Mouse (Mus musculus) heart, embryonic 13.5 days (tissue): Measurements from ENCODE around the gene Asb6. TPM values are rescaled to one million over a fixed set of nuclear protein-coding genes. Genes with fewer than 3 reads are reported as not detected.
A peak's percentile ranks its signal among the peaks of the same experiment; 100 is the strongest.

Source experiments
- ATAC-seq: fragments of 200-750 bp; cut with Nextera tagmentation; 2 replicates; pipeline ENCODE4 v1.8.0; 2017; ENCODE audit warnings: moderate TSS enrichment; ENCODE audit not compliant: insufficient number of reproducible peaks, low FRiP score, low TSS enrichment; ENCODE audit errors: extremely low read depth
- H3K27ac ChIP-seq: fragments of 300-500 bp; sonication (generic); replicated peaks from 2 replicates; pipeline ENCODE4 v1.5.1; 2015; ENCODE audit warnings: moderate library complexity, mild to moderate bottlenecking, inconsistent platforms
- H3K27me3 ChIP-seq: fragments of 300-500 bp; sonication (generic); replicated peaks from 2 replicates; pipeline ENCODE4 v1.6.1; 2015; ENCODE audit warnings: mild to moderate bottlenecking, inconsistent platforms
- H3K36me3 ChIP-seq: fragments of 300-500 bp; sonication (generic); 2 replicates; pipeline ENCODE4 v1.6.1; 2015; ENCODE audit warnings: mild to moderate bottlenecking, inconsistent platforms
- H3K4me1 ChIP-seq: fragments of 300-500 bp; sonication (generic); 2 replicates; pipeline ENCODE4 v1.6.1; 2015; ENCODE audit warnings: inconsistent platforms
- H3K4me2 ChIP-seq: fragments of 300-500 bp; sonication (generic); 2 replicates; pipeline ENCODE4 v1.6.1; 2015; ENCODE audit warnings: inconsistent platforms, mild to moderate bottlenecking, moderate library complexity
- H3K4me3 ChIP-seq: fragments of 300-500 bp; sonication (generic); 2 replicates; pipeline ENCODE4 v1.5.1; 2015; ENCODE audit warnings: moderate library complexity, mild to moderate bottlenecking, inconsistent platforms
- H3K9ac ChIP-seq: fragments of 300-500 bp; sonication (generic); 2 replicates; pipeline ENCODE4 v1.6.1; 2015; ENCODE audit warnings: inconsistent platforms, mild to moderate bottlenecking, moderate library complexity
- H3K9me3 ChIP-seq: fragments of 300-500 bp; sonication (generic); 2 replicates; pipeline ENCODE4 v1.6.1; 2016; ENCODE audit warnings: inconsistent platforms
- WGBS: fragments of 180-500 bp; shearing (Covaris S2); methylation state at CpG from one replicate; pipeline ENCODE4 v1.1.7; 2015; ENCODE audit warnings: mixed read lengths; 5-methylcytosine and 5-hydroxymethylcytosine counted together
- polyA plus RNA-seq: library from polyadenylated mRNA; unstranded; fragments of >200 nt; fragmentation: Nextera tagmentation; extraction: Ambion mirVana; gene quantifications from 2 replicates; pipeline ENCODE4 v1.2.1, GENCODE M21; 2015

Gene Asb6
- 20.0 and 21.8 TPM in 2 replicates for polyA plus RNA-seq

GRCm38 (mm10) chr2:30830283-30830795 lies at the start of gene Asb6:
Asb6 (minus strand) TSS chr2:30830333.
- WGBS: 37% methylated on average over 4 of the region's 4 CpGs
- no peak within 1 kb of the TSS for H3K27ac ChIP-seq
- H3K4me3 ChIP-seq: no peak within 1 kb of the TSS
- H3K4me1 ChIP-seq: peaks cover 41% of the 10 kb centered on the region
- ATAC-seq: no peak
- peaks cover 14% of the 10 kb centered on the region for H3K36me3 ChIP-seq
- no peak within 1 kb of the TSS for H3K9ac ChIP-seq
- no peaks in the 10 kb centered on the region for H3K9me3 ChIP-seq
- H3K4me2 ChIP-seq: no peak within 1 kb of the TSS
- H3K27me3 ChIP-seq: no peaks in the 10 kb centered on the region

DNA sequence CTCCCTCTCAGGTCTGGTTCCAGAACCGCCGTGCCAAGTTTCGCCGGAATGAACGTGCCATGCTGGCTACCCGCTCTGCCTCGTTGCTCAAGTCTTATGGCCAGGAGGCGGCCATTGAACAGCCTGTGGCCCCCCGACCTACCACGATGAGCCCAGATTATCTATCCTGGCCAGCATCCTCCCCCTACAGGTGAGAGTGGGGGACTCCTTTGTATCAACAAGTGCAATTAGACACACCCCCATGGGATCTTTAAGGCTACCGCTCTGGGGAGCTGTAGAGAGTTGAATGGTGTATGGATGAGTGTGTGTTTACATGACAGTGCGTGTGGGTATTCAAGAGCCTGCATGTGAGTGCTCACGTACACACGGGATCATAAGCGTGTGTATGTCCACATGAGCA lies 49.3 kb upstream of the Asb6 start:
- WGBS: 87% methylated on average over 15 of the region's 15 CpGs
- no peak overlapping the region for H3K9ac ChIP-seq
- H3K36me3 ChIP-seq: peaks cover 56% of the 10 kb centered on the region
- H3K27ac ChIP-seq: no peak overlapping the region
- no peak for ATAC-seq
- peaks cover 21% of the 10 kb centered on the region for H3K4me1 ChIP-seq
- H3K4me3 ChIP-seq: no peak overlapping the region
- no peaks in the 10 kb centered on the region for H3K9me3 ChIP-seq
- H3K27me3 ChIP-seq: no peaks in the 10 kb centered on the region
- H3K4me2 ChIP-seq: no peak overlapping the region

DNA sequence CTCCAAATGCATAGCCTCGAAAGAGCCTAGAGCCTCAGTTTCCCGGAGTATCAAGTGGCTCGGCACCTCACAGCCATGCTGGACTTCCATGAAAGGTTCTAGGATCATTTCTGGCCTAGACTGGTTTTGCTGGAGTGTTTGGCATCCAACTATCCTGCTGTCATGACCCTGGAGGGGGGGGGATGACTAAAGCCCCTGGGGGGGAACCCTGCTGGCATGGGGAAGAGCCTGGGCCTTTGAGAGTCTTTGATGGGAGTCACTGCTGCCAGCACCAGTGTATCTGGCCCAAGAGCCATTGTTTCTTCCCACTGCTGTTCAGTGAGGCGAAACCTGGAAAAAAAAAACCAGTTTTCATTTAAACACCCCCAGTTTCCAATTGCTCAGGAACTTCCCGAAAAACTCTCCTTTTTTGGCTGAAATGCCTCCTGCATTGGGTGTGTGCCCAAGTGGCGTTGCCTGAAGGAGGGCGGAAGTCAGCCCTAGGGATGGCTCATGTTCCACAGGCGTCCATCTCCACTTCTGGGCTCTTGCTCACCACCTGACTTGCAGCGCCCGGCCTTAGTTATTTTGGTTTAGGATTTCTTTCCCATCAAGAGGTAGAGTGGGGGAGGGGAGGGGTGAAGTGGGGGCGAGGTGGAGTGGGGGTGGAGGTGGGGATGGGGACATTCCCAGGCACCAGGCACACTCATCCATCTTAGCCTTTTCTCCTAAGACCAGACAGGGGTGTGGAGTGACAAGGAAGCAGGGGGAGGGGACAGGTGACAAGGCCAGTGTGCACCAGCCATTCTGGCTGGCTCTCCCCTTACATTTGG lies 45.7 kb upstream of the Asb6 start:
- Histone ChIP-seq H3K4me3 (no peak overlapping the region), H3K36me3 (peaks cover 28% of the 10 kb centered on the region), H3K9me3 (no peaks in the 10 kb centered on the region), H3K9ac (no peak overlapping the region), H3K4me2 (no peak overlapping the region), H3K4me1 (peaks cover 54% of the 10 kb centered on the region), H3K27ac (peak overlapping the region; percentile 68), H3K27me3 (no peaks in the 10 kb centered on the region)
- ATAC-seq: no peak
- WGBS: 49% methylated on average over 11 of the region's 11 CpGs

DNA sequence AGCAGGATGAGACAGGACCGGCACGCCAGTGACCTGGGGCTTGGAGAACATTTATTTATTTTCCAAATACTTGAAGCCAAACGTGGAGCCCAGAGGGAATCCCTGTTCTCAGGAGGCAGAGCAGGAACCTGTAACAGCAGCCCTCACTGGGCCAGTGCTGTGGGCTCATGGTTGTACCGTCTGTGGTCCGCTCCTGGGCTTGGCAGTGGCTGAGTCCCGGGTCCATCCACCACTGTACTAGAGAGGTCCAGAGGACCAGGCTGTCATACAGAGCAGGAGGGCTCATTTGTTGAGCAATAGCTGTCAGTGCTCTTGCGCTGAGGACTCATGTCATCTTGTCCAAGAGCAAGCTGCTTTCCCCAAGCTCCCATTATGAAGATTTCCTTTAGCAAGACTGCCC lies 45.0 kb upstream of the Asb6 start:
- Histone ChIP-seq H3K4me1 (peaks cover 55% of the 10 kb centered on the region), H3K4me3 (no peak overlapping the region), H3K27me3 (no peaks in the 10 kb centered on the region), H3K36me3 (peaks cover 21% of the 10 kb centered on the region), H3K4me2 (no peak overlapping the region), H3K9me3 (no peaks in the 10 kb centered on the region), H3K27ac (peak overlapping the region; percentile 68), H3K9ac (peak overlapping the region; percentile 41; the same call in 1 of the 2 replicates)
- WGBS: 71% methylated on average over 7 of the region's 7 CpGs
- no peak for ATAC-seq

DNA sequence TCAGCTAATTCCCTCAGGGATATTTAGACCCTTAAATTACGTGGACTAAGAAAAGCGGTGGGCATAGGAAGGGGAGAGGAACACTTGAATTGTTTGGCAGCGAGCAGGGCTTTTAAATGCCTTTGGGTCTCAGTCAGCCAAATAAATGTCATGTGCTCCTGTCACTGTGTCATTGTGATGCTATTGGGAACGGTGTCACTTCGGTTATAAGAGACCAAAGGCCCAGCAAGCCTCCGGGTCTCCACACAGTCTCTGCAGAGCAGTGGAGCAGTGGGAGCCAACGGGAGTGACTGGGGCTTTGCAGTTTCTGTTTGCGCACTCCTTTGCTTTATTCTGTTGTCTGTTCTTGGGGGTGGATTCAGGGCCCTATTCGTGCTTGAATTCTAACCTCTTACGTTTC lies 44.3 kb upstream of the Asb6 start:
- ATAC-seq: no peak

GRCm38 (mm10) chr2:30872669-30873068 lies 42.5 kb upstream of the Asb6 start:
- H3K4me3 ChIP-seq: no peak overlapping the region
- H3K4me2 ChIP-seq: peak overlapping the region; percentile 11; the same call in 1 of the 2 replicates
- H3K9ac ChIP-seq: peak overlapping the region; percentile 25
- peaks cover 55% of the 10 kb centered on the region for H3K4me1 ChIP-seq
- peak overlapping the region; percentile 76 for H3K27ac ChIP-seq
- no peaks in the 10 kb centered on the region for H3K27me3 ChIP-seq
- 45% methylated on average over 6 of the region's 6 CpGs for WGBS
- ATAC-seq: no peak
- H3K9me3 ChIP-seq: no peaks in the 10 kb centered on the region
- peaks cover 10% of the 10 kb centered on the region; the same call in 1 of the 2 replicates for H3K36me3 ChIP-seq

More for the DNA sequence above, 44.3 kb upstream of the Asb6 start:
- Histone ChIP-seq H3K36me3 (peaks cover 15% of the 10 kb centered on the region), H3K27ac (peak overlapping the region; percentile 68), H3K9ac (peak overlapping the region; percentile 41; the same call in 1 of the 2 replicates), H3K4me2 (no peak overlapping the region), H3K9me3 (no peaks in the 10 kb centered on the region), H3K27me3 (no peaks in the 10 kb centered on the region), H3K4me1 (peaks cover 55% of the 10 kb centered on the region), H3K4me3 (no peak overlapping the region)
- 46% methylated on average over 10 of the region's 10 CpGs for WGBS

- Histone ChIP-seq H3K4me2 (no peak overlapping the region), H3K9me3 (no peaks in the 10 kb centered on the region), H3K9ac (no peak overlapping the region), H3K4me1 (peaks cover 48% of the 10 kb centered on the region), H3K27me3 (no peaks in the 10 kb centered on the region), H3K27ac (0 out of 2 replicates have a peak overlapping the region, but pooled peaks have one; percentile 12), H3K36me3 (peaks cover 10% of the 10 kb centered on the region; the same call in 1 of the 2 replicates), H3K4me3 (no peak overlapping the region)
- ATAC-seq: no peak
- 69% methylated on average over 8 of the region's 8 CpGs for WGBS
Measured at GRCm38 (mm10) chr2:30870863-30871262, 40.7 kb upstream of the Asb6 start.

DNA sequence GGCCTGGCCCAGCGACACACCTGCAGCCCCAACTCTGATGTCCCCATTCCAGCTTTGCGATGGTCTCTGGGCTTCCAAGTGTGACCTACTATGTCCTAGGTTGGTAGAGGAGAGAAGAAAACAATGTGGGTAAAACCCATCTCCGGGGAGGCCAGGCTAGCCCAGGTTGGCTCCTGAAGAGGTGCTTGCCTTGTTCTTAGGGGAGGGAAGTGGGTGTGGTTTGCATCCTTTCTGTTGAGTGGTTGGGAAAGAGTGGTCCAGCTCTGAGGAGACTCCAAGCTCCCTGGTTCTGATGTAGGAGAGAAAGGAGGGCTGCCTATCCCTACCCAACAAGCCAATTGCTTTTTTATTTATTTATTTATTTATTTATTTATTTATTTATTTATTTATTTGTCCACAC lies 35.3 kb upstream of the Asb6 start:
- H3K4me1 ChIP-seq: peaks cover 42% of the 10 kb centered on the region

GRCm38 (mm10) chr2:30864968-30865381 lies 34.8 kb upstream of the Asb6 start:
- no peak for ATAC-seq
- Histone ChIP-seq H3K27me3 (peaks cover 4% of the 10 kb centered on the region; the same call in 1 of the 2 replicates), H3K4me2 (peak overlapping the region; percentile 66), H3K4me1 (peaks cover 43% of the 10 kb centered on the region), H3K36me3 (peaks cover 10% of the 10 kb centered on the region; the same call in 1 of the 2 replicates), H3K4me3 (peak overlapping the region; percentile 37), H3K9me3 (no peaks in the 10 kb centered on the region), H3K27ac (peak overlapping the region; percentile 84), H3K9ac (peak overlapping the region; percentile 76)
- WGBS: 7% methylated on average over 35 of the region's 35 CpGs

More for the DNA sequence above, 35.3 kb upstream of the Asb6 start:
- H3K36me3 ChIP-seq: peaks cover 10% of the 10 kb centered on the region; the same call in 1 of the 2 replicates
- peak overlapping the region; percentile 76 for H3K9ac ChIP-seq
- 57% methylated on average over 3 of the region's 3 CpGs for WGBS
- H3K27ac ChIP-seq: peak overlapping the region; percentile 84
- no peak for ATAC-seq
- H3K9me3 ChIP-seq: no peaks in the 10 kb centered on the region
- peak overlapping the region; percentile 66 for H3K4me2 ChIP-seq
- 0 out of 2 replicates have a peak overlapping the region, but pooled peaks have one; percentile 37 for H3K4me3 ChIP-seq
- H3K27me3 ChIP-seq: peaks cover 4% of the 10 kb centered on the region; the same call in 1 of the 2 replicates

DNA sequence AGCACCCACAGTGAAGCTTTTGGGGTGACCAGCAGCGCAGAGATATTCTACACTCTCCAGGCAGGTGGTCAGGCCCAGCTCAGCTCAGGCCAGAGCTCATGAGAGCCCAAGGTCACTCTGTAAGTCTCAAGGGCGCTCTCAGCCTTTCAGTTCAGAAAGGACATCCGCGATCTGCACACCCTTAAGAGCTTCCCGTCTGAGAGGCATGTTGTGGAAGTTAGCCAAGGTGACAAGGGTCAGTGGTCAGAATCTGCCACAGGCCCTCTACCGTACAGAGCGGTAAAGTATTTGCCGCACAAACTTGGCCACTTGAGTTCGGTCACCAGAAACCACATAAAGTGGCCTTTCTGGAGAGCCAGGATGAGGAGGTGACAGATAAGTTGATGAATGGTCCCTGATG lies 33.4 kb upstream of the Asb6 start:
- WGBS: 27% methylated on average over 9 of the region's 9 CpGs
- Histone ChIP-seq H3K4me3 (no peak overlapping the region), H3K4me2 (peak overlapping the region; percentile 0; the same call in 1 of the 2 replicates), H3K9me3 (no peaks in the 10 kb centered on the region), H3K9ac (peak overlapping the region; percentile 76; the same call in 1 of the 2 replicates), H3K36me3 (0 out of 2 replicates have a peak, but pooled peaks cover 4% of the 10 kb centered on the region), H3K27ac (peak overlapping the region; percentile 84), H3K4me1 (peaks cover 56% of the 10 kb centered on the region), H3K27me3 (peaks cover 4% of the 10 kb centered on the region; the same call in 1 of the 2 replicates)
- ATAC-seq: 0 out of 2 replicates have a peak, but pooled peaks have one; percentile 15

DNA sequence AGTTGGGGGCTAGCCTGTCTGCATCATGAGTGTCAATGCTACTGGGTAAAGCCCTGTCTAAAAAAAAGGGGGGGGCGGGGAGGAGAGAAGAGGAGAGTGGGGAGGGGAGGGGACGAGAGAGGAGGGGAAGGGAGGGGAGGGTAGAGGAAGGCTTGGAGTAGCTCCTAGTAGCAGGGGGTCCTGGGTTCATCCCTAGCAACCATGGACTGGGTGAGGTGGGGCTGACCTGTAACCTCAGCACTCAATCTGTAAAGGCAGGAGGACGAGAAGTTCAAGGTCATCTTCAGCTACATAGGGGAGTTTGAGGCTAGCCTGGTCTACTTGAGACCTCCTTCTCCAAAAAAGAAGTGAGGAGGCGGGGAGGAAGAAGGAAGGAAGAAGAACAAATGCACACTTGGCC lies 31.9 kb upstream of the Asb6 start:
- no peak overlapping the region for H3K9ac ChIP-seq
- no peak overlapping the region for H3K4me3 ChIP-seq
- 78% methylated on average over 4 of the region's 4 CpGs for WGBS
- no peaks in the 10 kb centered on the region for H3K36me3 ChIP-seq
- 0 out of 2 replicates have a peak overlapping the region, but pooled peaks have one; percentile 84 for H3K27ac ChIP-seq
- peaks cover 4% of the 10 kb centered on the region; the same call in 1 of the 2 replicates for H3K27me3 ChIP-seq
- H3K9me3 ChIP-seq: no peaks in the 10 kb centered on the region
- H3K4me1 ChIP-seq: peaks cover 68% of the 10 kb centered on the region
- no peak for ATAC-seq
- H3K4me2 ChIP-seq: no peak overlapping the region
